Mouse (Mus musculus): ENCODE measurements at regions not wholly inside any gene's neighbourhood (a gene's known extent, or its start where the extent isn't known, plus 50 kb on each side); places are given as distances from the start of the nearest gene placed in this dataset.

- TF ChIP-seq POLR2A (IDR thresholded peaks at IDR 0.05; ENCODE audit: low read depth, low read length) (no peak), USF2 (conservative IDR thresholded peaks at IDR 0.05; ENCODE audit: low read depth, low read length) (no peak), CTCF (conservative IDR thresholded peaks at IDR 0.05 in 1 of 2, IDR thresholded peaks at IDR 0.05 in 1 of 2; ENCODE audit: low read depth in 2 of 2, low read length in 2 of 2) (no peak), CHD1 (IDR thresholded peaks at IDR 0.05; ENCODE audit: low read depth, low read length) (no peak), KAT2A (IDR thresholded peaks at IDR 0.05; ENCODE audit: insufficient replicate concordance, low read length) (no peak), MYC (IDR thresholded peaks at IDR 0.05; ENCODE audit: low read depth, low read length) (no peak), RCOR1 (conservative IDR thresholded peaks at IDR 0.05; ENCODE audit: low read depth, low read length) (no peak), CHD2 (IDR thresholded peaks at IDR 0.05; ENCODE audit: low read length) (no peak), ZC3H11A (IDR thresholded peaks at IDR 0.05; ENCODE audit: low read depth, low read length) (no peak)
Measured at GRCm38 (mm10) chrX:75667636-75668035, 89.6 kb upstream of the Rab39b start.

All from CH12.LX (cell line).